Mouse (Mus musculus): Measurements from ENCODE around the gene Prep. TPM values are rescaled to one million over a fixed set of nuclear protein-coding genes. Genes with fewer than 3 reads are reported as not detected.
"Not testable (repeated sequence)": the region's sequence is repeated elsewhere in the genome, so short reads cannot be mapped to it uniquely, and the experiment has no call there.

Prep gene
- polyA plus RNA-seq, 1 experiment, result 7.1 TPM

DNA sequence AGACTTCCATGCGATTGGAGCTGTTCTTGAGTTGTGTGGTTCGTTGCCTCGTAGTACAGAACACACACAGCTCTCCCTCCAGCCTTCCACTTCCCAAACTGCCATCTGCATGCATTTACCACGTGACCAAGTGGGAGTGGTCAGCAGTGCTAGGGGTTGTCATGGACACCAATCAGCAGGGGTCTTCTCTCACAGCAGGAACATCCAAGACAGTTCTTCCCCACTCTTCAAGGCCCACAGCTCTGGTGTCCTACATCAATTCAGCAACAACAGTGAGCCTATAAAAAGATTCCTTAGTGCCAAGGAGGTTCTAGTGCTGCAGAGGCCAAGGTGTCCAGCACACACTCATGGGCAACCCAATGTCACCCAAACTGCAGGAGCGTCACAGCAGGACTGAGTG, 84.1 kb downstream of the Prep start:
- H3K4me3 ChIP-seq (ENCODE audit: insufficient read depth, low read length), result no peak overlapping the region
- H3K4me1 ChIP-seq (ENCODE audit: control insufficient read depth, insufficient read depth, low read length), result no peaks in the 10 kb centered on the region; the same call in 1 of the 2 replicates
- no peak overlapping the region for H3K27ac ChIP-seq (ENCODE audit: insufficient read depth, low read length)
- TF ChIP-seq POLR2A (IDR thresholded peaks at IDR 0.05; ENCODE audit: extremely low read depth, insufficient read depth, low read length) (no peak), CTCF (IDR thresholded peaks at IDR 0.05; ENCODE audit: extremely low read depth, insufficient read depth, low read length) (no peak)

DNA sequence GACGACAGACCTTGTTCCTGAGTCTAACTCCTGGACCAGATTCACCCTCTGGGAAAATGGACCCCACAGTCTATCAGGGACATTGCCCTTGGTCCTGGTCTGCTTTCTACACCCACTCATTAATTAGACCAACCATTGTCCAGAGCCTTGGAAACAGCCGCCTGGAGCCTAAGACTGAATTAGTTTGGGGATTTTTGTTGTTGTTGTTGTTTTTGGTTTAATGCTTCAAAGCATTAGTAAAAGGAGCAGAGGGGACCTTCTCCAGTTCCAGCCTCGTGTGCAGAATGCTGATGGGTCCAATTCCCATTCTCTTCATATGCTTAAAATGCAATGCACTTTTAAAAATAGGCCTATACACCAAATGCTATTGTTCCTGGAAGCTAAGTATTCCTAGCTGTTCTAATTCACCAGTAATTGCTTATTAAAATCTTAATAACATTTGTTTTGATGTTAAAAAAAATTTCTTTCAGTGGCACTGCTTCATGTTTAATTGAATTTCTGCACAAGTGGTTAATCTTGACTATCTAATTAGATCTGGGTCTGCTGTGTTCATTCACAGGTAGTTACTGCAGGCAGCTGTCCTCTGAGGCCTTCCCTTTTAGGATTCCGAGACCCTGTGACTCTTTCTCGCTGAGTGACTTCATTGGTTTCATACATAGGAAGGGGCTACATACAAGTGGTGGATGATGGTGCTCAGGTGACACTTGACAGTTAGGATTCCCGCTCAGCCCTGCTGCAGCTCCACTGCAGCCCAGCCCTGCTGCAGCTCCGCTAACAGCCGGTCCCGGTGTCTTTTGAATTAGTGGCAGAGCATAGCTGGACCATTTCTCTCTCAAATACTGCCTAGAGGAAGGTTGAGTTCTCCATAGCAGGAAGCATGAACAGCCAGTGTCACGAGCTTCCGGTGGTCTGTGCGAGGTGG, 85.0 kb downstream of the Prep start:
- TF ChIP-seq POLR2A (IDR thresholded peaks at IDR 0.05; ENCODE audit: extremely low read depth, insufficient read depth, low read length), result no peak
- TF ChIP-seq CTCF (IDR thresholded peaks at IDR 0.05; ENCODE audit: extremely low read depth, insufficient read depth, low read length), result no peak
- H3K27ac ChIP-seq (ENCODE audit: insufficient read depth, low read length), result no peak overlapping the region
- H3K4me1 ChIP-seq (ENCODE audit: control insufficient read depth, insufficient read depth, low read length), result no peaks in the 10 kb centered on the region; the same call in 1 of the 2 replicates
- no peak overlapping the region for H3K4me3 ChIP-seq (ENCODE audit: insufficient read depth, low read length)

DNA sequence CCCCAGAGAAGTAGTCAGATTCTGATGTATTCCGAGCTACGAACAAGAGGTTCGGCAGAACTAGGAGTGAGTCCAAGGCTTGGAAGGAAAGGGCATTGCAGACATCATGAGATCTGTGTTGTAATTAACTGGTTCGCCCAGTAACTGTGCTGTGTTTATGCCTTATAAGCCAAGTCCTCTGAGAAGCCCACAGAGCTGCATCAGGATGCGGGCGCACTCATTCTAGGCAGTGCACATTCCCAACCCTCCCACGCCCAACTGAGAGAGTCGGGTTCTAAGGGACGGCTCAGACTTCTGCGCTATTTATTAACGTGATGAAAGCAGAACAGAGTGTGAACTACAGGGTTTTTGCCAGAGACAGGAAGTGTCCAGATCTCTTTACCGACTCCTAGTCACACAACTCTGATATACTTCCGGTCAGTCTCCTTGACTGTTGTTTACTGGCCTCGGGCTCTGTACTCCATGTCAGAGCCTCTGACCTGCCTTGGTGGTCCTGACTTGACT, 87.6 kb downstream of the Prep start:
- no peak overlapping the region for H3K4me3 ChIP-seq (ENCODE audit: insufficient read depth, low read length)
- H3K27ac ChIP-seq (ENCODE audit: insufficient read depth, low read length), result no peak overlapping the region
- TF ChIP-seq CTCF (IDR thresholded peaks at IDR 0.05; ENCODE audit: extremely low read depth, insufficient read depth, low read length), result no peak
- no peak for TF ChIP-seq POLR2A (IDR thresholded peaks at IDR 0.05; ENCODE audit: extremely low read depth, insufficient read depth, low read length)
- H3K4me1 ChIP-seq (ENCODE audit: control insufficient read depth, insufficient read depth, low read length), result no peaks in the 10 kb centered on the region; the same call in 1 of the 2 replicates

DNA sequence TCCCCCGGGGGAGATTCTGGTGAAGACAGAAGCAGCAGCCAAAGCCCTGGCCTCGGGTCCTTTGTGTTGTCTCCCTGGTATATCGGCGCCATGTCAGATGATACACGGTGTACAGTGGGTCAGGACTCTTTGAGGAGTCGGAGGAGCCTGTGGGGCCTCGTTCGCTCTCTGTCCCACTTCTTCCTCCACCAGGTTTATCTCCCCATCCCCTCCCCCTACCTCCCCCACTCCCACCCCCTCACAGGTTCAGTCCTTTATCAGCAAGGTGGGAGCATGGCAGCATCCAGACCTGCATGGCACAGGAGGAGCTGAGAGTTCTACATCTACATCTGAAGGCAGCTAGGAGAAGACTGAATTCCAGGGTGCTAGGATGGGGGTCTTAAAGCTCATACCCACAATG, 98.8 kb downstream of the Prep start:
- TF ChIP-seq POLR2A (IDR thresholded peaks at IDR 0.05; ENCODE audit: extremely low read depth, insufficient read depth, low read length), result no peak
- no peak for TF ChIP-seq CTCF (IDR thresholded peaks at IDR 0.05; ENCODE audit: extremely low read depth, insufficient read depth, low read length)
- Histone ChIP-seq H3K4me3 (ENCODE audit: insufficient read depth, low read length) (no peak overlapping the region), H3K4me1 (ENCODE audit: control insufficient read depth, insufficient read depth, low read length) (no peaks in the 10 kb centered on the region), H3K27ac (ENCODE audit: insufficient read depth, low read length) (no peak overlapping the region)

DNA sequence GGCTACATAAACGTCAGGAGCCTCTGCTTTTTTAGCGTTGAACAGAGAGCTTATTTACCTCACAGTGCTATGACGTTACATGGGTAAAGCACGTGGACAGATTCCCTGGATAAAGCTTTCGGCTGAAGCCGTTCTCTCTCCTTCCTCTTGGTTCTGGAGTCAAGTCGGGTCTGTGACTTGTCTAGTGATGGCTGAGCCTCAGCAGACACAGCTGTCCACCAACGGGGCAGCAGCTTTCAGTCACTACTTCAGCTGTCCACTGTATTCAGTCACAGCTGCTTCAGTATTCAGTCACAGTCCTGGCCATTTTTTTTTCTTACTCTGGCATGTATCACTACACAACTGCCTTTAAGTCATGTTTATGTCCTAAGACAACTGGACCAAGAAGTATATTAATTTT, 106.9 kb downstream of the Prep start:
- H3K27ac ChIP-seq (ENCODE audit: insufficient read depth, low read length), result no peak overlapping the region
- TF ChIP-seq POLR2A (IDR thresholded peaks at IDR 0.05; ENCODE audit: extremely low read depth, insufficient read depth, low read length) (no peak), CTCF (IDR thresholded peaks at IDR 0.05; ENCODE audit: extremely low read depth, insufficient read depth, low read length) (no peak)
- no peaks in the 10 kb centered on the region for H3K4me1 ChIP-seq (ENCODE audit: control insufficient read depth, insufficient read depth, low read length)
- no peak overlapping the region for H3K4me3 ChIP-seq (ENCODE audit: insufficient read depth, low read length)

DNA sequence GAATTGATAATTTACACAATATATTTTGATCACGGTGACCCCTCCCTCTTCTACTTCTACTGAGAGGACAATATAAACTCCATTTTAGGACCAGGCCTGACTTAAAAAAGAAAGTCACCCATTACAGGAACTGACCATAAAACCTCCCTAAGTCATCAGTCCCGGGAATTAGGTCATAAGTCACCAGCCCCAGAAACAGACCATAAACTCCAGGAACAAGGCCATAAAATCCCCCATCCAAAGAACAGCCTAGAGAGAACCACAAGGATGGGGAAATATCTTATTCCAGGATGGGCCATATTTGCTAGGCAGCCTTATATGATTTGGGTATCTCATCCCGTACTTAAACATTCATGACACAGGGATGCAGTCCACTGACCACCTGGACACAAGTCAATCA, 107.3 kb downstream of the Prep start:
- Histone ChIP-seq H3K4me3 (ENCODE audit: insufficient read depth, low read length) (no peak overlapping the region), H3K4me1 (ENCODE audit: control insufficient read depth, insufficient read depth, low read length) (no peaks in the 10 kb centered on the region), H3K27ac (ENCODE audit: insufficient read depth, low read length) (no peak overlapping the region)
- no peak for TF ChIP-seq CTCF (IDR thresholded peaks at IDR 0.05; ENCODE audit: extremely low read depth, insufficient read depth, low read length)
- no peak for TF ChIP-seq POLR2A (IDR thresholded peaks at IDR 0.05; ENCODE audit: extremely low read depth, insufficient read depth, low read length)

DNA sequence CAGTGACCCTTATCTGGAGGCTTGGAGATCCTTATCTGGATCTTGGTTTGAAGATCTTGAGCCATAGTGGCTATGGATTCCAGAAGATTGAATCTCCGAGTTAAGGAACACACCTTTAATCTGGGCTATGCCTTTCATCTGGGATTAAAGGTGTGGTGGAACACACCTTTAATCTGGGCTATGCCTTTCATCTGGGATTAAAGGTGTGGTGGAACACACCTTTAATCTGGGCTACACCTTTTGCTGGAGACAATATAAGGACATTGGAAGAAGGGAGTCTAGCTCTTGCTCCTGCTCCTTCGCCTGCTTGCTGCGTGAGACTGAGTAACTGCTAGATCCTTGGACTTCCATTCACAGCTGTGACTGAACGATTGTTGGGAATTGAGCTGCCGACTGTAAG, 110.8 kb downstream of the Prep start, which contains the start of gene Popdc3:
TSS of gene Popdc3 (plus strand) at position 301 of the 400 bp plus-strand sequence.
- H3K4me3 ChIP-seq (ENCODE audit: insufficient read depth, low read length); H3K27ac ChIP-seq (ENCODE audit: insufficient read depth, low read length); H3K4me1 ChIP-seq (ENCODE audit: control insufficient read depth, insufficient read depth, low read length): not testable (repeated sequence)

DNA sequence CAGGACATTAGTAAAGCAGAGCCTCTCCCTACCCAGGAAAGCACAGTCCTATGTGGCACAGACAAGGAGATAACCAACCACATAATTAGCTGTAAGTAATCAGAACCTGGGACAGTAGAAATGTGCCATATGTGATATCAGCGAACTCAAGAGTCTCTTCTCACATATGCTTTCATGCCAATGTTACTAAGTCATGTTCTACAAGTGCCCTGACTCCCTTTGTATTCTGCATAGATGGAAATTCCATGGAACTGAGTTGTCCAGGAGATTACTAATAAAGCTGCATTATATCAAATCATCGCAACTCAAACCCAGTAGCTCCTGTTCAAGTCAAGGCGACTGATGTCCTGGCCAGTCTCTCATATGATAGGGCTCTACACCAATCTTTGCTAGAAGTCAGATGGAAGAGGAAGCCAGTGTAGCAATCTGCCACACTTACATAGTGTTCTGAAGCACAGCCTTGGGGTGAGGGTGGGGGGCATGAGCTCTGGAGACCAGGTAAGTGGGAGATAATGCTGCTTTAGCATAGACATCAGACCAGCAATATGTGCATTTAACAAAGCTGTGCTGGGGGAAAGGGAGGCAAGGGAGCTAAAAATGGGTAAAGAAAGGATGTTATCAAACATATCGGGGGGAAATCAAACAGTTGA, 113.8 kb downstream of the Prep start:
- H3K27ac ChIP-seq (ENCODE audit: insufficient read depth, low read length), result no peak overlapping the region
- no peak overlapping the region for H3K4me3 ChIP-seq (ENCODE audit: insufficient read depth, low read length)
- no peak for TF ChIP-seq CTCF (IDR thresholded peaks at IDR 0.05; ENCODE audit: extremely low read depth, insufficient read depth, low read length)
- no peaks in the 10 kb centered on the region for H3K4me1 ChIP-seq (ENCODE audit: control insufficient read depth, insufficient read depth, low read length)

DNA sequence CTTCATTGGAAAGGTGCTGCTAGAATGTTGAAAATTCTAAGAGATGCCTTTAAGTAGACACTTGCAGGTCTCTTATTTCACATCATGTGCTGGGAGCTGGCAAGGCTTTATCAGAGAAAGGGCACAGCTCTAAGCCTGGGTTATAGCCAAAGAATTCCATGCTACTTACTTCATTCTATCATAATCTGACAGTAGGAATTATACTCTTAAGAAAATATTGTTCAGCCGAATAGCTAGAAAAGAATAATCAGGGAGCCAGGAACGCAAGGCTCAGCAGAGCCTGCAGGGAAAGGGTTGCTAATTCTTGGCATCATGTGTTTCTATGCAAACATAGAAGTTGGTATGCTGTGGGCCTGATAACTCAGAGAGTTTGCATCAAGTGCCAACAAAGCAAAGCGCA, 114.3 kb downstream of the Prep start:
- no peak overlapping the region for H3K27ac ChIP-seq (ENCODE audit: insufficient read depth, low read length)
- H3K4me3 ChIP-seq (ENCODE audit: insufficient read depth, low read length), result no peak overlapping the region
- no peaks in the 10 kb centered on the region for H3K4me1 ChIP-seq (ENCODE audit: control insufficient read depth, insufficient read depth, low read length)
- no peak for TF ChIP-seq CTCF (IDR thresholded peaks at IDR 0.05; ENCODE audit: extremely low read depth, insufficient read depth, low read length)
- no peak for TF ChIP-seq POLR2A (IDR thresholded peaks at IDR 0.05; ENCODE audit: extremely low read depth, insufficient read depth, low read length)

DNA sequence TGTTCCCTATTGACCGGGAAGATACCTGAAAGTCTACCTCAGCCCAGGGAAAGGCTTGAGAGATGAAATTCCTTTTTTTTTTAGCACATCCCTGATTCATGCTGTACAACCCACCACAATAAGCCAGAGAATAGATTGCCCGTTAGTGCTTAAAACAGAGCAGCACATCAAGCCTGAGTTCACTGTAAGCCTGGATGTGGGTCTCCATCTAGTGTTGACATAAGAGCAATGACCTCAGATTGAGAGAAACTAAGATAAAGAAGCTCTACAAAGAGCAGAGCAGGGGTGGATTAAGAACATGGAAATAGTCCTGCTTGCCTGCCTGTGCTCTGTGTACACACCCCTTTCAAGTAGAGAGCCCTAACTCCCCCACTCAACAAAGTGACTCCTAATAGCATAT, 118.5 kb downstream of the Prep start:
- Histone ChIP-seq H3K4me1 (ENCODE audit: control insufficient read depth, insufficient read depth, low read length) (no peaks in the 10 kb centered on the region), H3K4me3 (ENCODE audit: insufficient read depth, low read length) (no peak overlapping the region), H3K27ac (ENCODE audit: insufficient read depth, low read length) (no peak overlapping the region)
- TF ChIP-seq POLR2A (IDR thresholded peaks at IDR 0.05; ENCODE audit: extremely low read depth, insufficient read depth, low read length) (no peak), CTCF (IDR thresholded peaks at IDR 0.05; ENCODE audit: extremely low read depth, insufficient read depth, low read length) (no peak)
